Mouse (Mus musculus): ENCODE results near the gene Hbb-bt. TPM values are rescaled to one million over a fixed set of nuclear protein-coding genes. Genes with fewer than 3 reads are reported as not detected.
"Not testable (repeated sequence)": the region's sequence is repeated elsewhere in the genome, so short reads cannot be mapped to it uniquely, and the experiment has no call there.

The Hbb-bt gene
- polyA plus RNA-seq, 1 experiment from 2014 or later, result 303 TPM

DNA sequence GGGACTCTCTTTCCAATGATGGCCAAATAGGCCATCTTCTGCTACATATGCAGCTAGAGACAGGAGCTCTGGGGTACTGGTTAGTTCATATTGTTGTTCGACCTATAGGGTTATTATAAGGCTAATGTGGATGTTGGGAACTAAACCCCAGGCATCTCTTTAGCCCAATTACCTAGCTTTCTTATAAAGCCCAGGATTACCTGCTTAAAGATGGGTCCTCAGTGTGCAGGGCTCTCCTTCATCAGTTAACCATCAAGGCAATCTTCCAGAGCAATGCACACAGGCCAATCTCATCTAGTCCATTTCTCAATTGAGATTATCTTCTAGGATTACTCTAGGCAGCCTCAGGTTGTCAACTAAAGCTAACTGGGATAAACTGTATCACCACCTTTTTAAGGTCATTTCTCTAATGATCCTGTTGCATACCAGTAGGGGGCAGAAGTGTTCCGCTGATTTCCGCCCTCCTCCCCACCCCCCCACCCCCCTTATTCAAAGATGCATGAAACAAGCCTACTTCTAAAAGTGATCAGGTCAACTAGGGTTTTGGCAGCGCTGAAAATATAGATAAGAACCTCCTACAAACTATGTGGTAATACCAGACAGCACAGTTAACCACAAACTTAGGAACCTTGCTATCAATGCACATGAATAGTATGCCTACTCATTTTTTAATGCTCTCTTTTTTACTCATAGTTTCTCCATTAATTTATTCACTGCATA is 21.0 kb downstream of the Hbb-bt start:
- Histone ChIP-seq H3K27ac (no peak overlapping the region), H3K4me1 (no peaks in the 10 kb centered on the region), H3K9me3 (no peaks in the 10 kb centered on the region), H3K36me3 (replicated peaks) (no peaks in the 10 kb centered on the region), H3K4me3 (no peak overlapping the region), H3K27me3 (ENCODE audit: poor library complexity, severe bottlenecking) (no peaks in the 10 kb centered on the region)
- DNase-seq (ENCODE audit: extremely low spot score, low spot score), result no peak
- 21% methylated on average over 4 of the region's 4 CpGs for WGBS

DNA sequence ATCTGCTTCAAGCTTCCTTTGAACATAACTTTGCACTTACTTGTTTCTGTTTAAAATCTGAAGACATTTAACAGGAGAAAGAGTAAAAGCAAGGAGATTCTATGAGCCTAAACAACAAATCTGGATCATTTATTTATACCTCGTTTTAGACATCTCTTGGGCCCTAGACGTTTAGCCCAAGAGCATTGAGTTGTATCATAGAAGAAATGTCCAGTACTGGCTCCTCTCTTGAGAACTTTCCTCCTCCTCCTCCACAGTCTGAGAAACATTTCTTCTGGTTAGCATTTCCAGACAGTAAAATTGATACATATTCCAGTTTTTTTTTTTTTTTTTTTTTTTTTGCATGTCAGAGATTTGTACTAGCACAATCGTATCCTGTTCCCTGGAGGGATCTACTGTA is 22.1 kb downstream of the Hbb-bt start, which contains the start of gene Olfr67:
Gene Olfr67 (minus strand): TSS at position 101 of the 400 bp plus-strand sequence.
- no peaks in the 10 kb centered on the region for H3K36me3 ChIP-seq (replicated peaks)
- no peak within 1 kb of the TSS for H3K4me3 ChIP-seq
- DNase-seq (ENCODE audit: extremely low spot score, low spot score), result no peak
- no peaks in the 10 kb centered on the region for H3K4me1 ChIP-seq
- 87% methylated on average over 3 of the region's 3 CpGs for WGBS
- H3K9me3 ChIP-seq, result no peaks in the 10 kb centered on the region
- H3K27me3 ChIP-seq (ENCODE audit: poor library complexity, severe bottlenecking), result no peaks in the 10 kb centered on the region
- H3K27ac ChIP-seq, result no peak within 1 kb of the TSS

DNA sequence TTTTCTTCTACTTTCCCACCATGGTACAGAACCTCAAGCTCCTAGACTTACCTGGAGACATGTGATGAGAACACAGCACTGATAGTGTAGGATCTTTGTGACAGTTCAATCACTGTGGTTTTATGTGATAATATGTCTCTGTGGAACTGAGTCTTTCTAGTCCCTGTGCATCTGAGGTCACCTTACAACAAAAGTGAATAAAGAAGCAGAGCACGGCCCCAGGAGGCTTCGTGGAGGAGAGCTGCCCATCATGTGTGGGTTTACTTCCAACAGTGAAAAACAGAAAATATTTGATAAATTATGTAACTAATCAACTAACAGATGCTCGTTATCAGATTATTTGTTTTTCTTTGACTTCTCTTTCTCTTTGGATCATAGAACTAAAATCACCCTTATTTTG is 34.2 kb downstream of the Hbb-bt start, which contains the start of gene Olfr68:
Gene Olfr68 (minus strand): TSS at position 101 of the 400 bp plus-strand sequence.
- WGBS, result 81% methylated on average over 3 of the region's 3 CpGs
- H3K27ac ChIP-seq, result no peak within 1 kb of the TSS
- no peak for DNase-seq (ENCODE audit: extremely low spot score, low spot score)

DNA sequence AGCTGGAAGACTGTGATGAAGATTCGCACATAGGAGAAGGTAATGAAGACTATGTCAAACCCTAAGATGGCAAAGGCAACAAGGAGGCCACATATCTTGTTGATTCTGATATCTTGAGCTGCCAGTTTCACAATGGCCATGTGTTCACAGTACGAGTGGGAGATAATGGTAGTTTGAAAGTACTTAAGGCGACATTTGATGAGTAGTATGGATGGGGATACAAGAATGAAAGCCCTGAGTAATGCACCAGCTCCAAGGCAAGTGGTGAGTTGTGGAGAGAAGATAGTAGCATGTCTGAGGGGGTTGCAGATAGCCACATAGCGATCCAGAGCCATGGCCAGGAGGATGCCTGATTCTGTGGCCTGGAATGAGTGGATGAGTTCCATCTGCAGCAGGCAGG is 36.1 kb downstream of the Hbb-bt start:
- not testable (repeated sequence) for DNase-seq (ENCODE audit: extremely low spot score, low spot score)
- 87% methylated on average over 4 of the region's 4 CpGs for WGBS

More for the DNA sequence above, 34.2 kb downstream of the Hbb-bt start, which contains the start of gene Olfr68:
- H3K27me3 ChIP-seq (ENCODE audit: poor library complexity, severe bottlenecking), result no peaks in the 10 kb centered on the region
- no peaks in the 10 kb centered on the region for H3K4me1 ChIP-seq
- H3K4me3 ChIP-seq, result no peak within 1 kb of the TSS
- no peaks in the 10 kb centered on the region for H3K36me3 ChIP-seq (replicated peaks)
- H3K9me3 ChIP-seq, result no peaks in the 10 kb centered on the region

DNA sequence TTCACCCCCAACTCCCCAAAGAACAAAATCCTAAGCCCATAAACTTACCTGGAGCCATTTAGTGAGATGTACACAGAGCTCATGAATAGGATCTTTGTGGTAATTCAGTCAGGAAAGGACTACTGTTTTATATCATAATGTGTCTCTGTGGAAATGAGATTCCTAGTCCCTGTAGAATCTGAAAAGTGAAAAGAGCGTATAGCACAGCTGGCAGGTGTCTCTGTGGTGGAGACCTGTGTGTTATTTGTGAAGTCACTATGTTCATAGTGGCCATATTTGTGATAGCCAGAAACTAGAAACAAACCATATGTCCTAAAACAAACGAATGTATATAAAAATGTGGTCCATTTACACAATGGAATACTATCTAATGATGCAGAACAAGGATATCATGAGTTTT is 42.3 kb downstream of the Hbb-bt start, which contains the start of gene Olfr69:
Gene Olfr69 (minus strand): TSS at position 101 of the 400 bp plus-strand sequence.
- Histone ChIP-seq H3K36me3 (replicated peaks) (no peaks in the 10 kb centered on the region), H3K4me1 (no peaks in the 10 kb centered on the region), H3K27ac (no peak within 1 kb of the TSS), H3K9me3 (no peaks in the 10 kb centered on the region), H3K27me3 (ENCODE audit: poor library complexity, severe bottlenecking) (no peaks in the 10 kb centered on the region), H3K4me3 (no peak within 1 kb of the TSS)
- WGBS, result 79% methylated on average over 2 of the region's 2 CpGs
- DNase-seq (ENCODE audit: extremely low spot score, low spot score), result no peak

More for the DNA sequence above, 36.1 kb downstream of the Hbb-bt start:
- not testable (repeated sequence) for H3K36me3 ChIP-seq (replicated peaks); H3K4me1 ChIP-seq; H3K27me3 ChIP-seq (ENCODE audit: poor library complexity, severe bottlenecking); H3K27ac ChIP-seq; H3K4me3 ChIP-seq; H3K9me3 ChIP-seq

DNA sequence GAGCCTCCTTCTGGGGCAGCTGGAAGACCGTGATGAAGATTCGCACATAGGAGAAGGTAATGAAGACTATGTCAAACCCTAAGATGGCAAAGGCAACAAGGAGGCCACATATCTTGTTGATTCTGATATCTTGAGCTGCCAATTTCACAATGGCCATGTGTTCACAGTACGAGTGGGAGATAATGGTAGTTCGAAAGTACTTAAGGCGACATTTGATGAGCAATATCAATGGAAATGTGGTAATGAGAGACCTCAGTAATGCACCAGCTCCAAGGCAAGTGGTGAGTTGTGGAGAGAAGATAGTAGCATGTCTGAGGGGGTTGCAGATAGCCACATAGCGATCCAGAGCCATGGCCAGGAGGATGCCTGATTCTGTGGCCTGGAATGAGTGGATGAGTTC is 46.1 kb downstream of the Hbb-bt start:
- not testable (repeated sequence) for H3K9me3 ChIP-seq; H3K36me3 ChIP-seq (replicated peaks); DNase-seq (ENCODE audit: extremely low spot score, low spot score); H3K27ac ChIP-seq; H3K27me3 ChIP-seq (ENCODE audit: poor library complexity, severe bottlenecking); H3K4me3 ChIP-seq; H3K4me1 ChIP-seq
- WGBS, result 92% methylated on average over 6 of the region's 6 CpGs

Other genes with a start within 250 kb of the Hbb-bt start
- gene Olfr616, start 244.9 kb downstream of the Hbb-bt start, polyA plus RNA-seq (2016; fragmentation: Nextera tagmentation; extraction: Ambion mirVana), result not detected in 2 replicates
- not detected in 2 replicates for gene Olfr617, start 240.9 kb downstream of the Hbb-bt start, polyA plus RNA-seq (2016; fragmentation: Nextera tagmentation; extraction: Ambion mirVana)
- gene Olfr618, start 223.9 kb downstream of the Hbb-bt start, polyA plus RNA-seq (2016; fragmentation: Nextera tagmentation; extraction: Ambion mirVana), result not detected in 2 replicates
- not detected in 2 replicates for gene Olfr619, start 213.4 kb downstream of the Hbb-bt start, polyA plus RNA-seq (2016; fragmentation: Nextera tagmentation; extraction: Ambion mirVana)
- gene Olfr620, start 201.5 kb downstream of the Hbb-bt start, polyA plus RNA-seq (2016; fragmentation: Nextera tagmentation; extraction: Ambion mirVana), result not detected in 2 replicates
- gene Olfr622, start 171.3 kb downstream of the Hbb-bt start, polyA plus RNA-seq (2016; fragmentation: Nextera tagmentation; extraction: Ambion mirVana), result not detected in 2 replicates
- not detected in 2 replicates for gene Olfr623, start 150.3 kb downstream of the Hbb-bt start, polyA plus RNA-seq (2016; fragmentation: Nextera tagmentation; extraction: Ambion mirVana)
- gene Olfr624, start 142.8 kb downstream of the Hbb-bt start, polyA plus RNA-seq (2016; fragmentation: Nextera tagmentation; extraction: Ambion mirVana), result 0.04 TPM in 2 replicates
- not detected in 2 replicates for gene Olfr625-ps1, start 131.3 kb downstream of the Hbb-bt start, polyA plus RNA-seq (2016; fragmentation: Nextera tagmentation; extraction: Ambion mirVana)
- not detected in 2 replicates for gene Olfr243, start 99.3 kb downstream of the Hbb-bt start, polyA plus RNA-seq (2016; fragmentation: Nextera tagmentation; extraction: Ambion mirVana)
- gene Olfr628, start 83.6 kb downstream of the Hbb-bt start, polyA plus RNA-seq (2016; fragmentation: Nextera tagmentation; extraction: Ambion mirVana), result not detected in 2 replicates
- not detected in 2 replicates for gene Olfr629, start 69.1 kb downstream of the Hbb-bt start, polyA plus RNA-seq (2016; fragmentation: Nextera tagmentation; extraction: Ambion mirVana)
- not detected in 2 replicates for gene Olfr630, start 56.7 kb downstream of the Hbb-bt start, polyA plus RNA-seq (2016; fragmentation: Nextera tagmentation; extraction: Ambion mirVana)
- gene Olfr69, start 42.4 kb downstream of the Hbb-bt start, polyA plus RNA-seq (2016; fragmentation: Nextera tagmentation; extraction: Ambion mirVana), result not detected in 2 replicates
- gene Olfr68, start 34.3 kb downstream of the Hbb-bt start, polyA plus RNA-seq (2016; fragmentation: Nextera tagmentation; extraction: Ambion mirVana), result not detected in 2 replicates
- gene Olfr67, start 22.2 kb downstream of the Hbb-bt start, polyA plus RNA-seq (2016; fragmentation: Nextera tagmentation; extraction: Ambion mirVana), result not detected in 2 replicates
- 80.0 and 102 TPM in 2 replicates for gene Hbb-bs, start 14.1 kb upstream of the Hbb-bt start, polyA plus RNA-seq (2016; fragmentation: Nextera tagmentation; extraction: Ambion mirVana)
- gene Hbb-bh2, start 26.5 kb upstream of the Hbb-bt start, polyA plus RNA-seq (2016; fragmentation: Nextera tagmentation; extraction: Ambion mirVana), result 0.37 and 0.52 TPM in 2 replicates
- gene Hbb-bh1, start 29.2 kb upstream of the Hbb-bt start, polyA plus RNA-seq (2016; fragmentation: Nextera tagmentation; extraction: Ambion mirVana), result 4,104 and 5,437 TPM in 2 replicates
- 8,184 and 11,241 TPM in 2 replicates for gene Hbb-y, start 39.2 kb upstream of the Hbb-bt start, polyA plus RNA-seq (2016; fragmentation: Nextera tagmentation; extraction: Ambion mirVana)
- not detected in 2 replicates for gene Olfr66, start 72.3 kb upstream of the Hbb-bt start, polyA plus RNA-seq (2016; fragmentation: Nextera tagmentation; extraction: Ambion mirVana)
- not detected in 2 replicates for gene Olfr64, start 80.5 kb upstream of the Hbb-bt start, polyA plus RNA-seq (2016; fragmentation: Nextera tagmentation; extraction: Ambion mirVana)
- not detected in 2 replicates for gene Olfr65, start 89.5 kb upstream of the Hbb-bt start, polyA plus RNA-seq (2016; fragmentation: Nextera tagmentation; extraction: Ambion mirVana)
- not detected in 2 replicates for gene Olfr631, start 114.8 kb upstream of the Hbb-bt start, polyA plus RNA-seq (2016; fragmentation: Nextera tagmentation; extraction: Ambion mirVana)
- gene Olfr632, start 120.4 kb upstream of the Hbb-bt start, polyA plus RNA-seq (2016; fragmentation: Nextera tagmentation; extraction: Ambion mirVana), result not detected in 2 replicates
- gene Olfr633, start 130.4 kb upstream of the Hbb-bt start, polyA plus RNA-seq (2016; fragmentation: Nextera tagmentation; extraction: Ambion mirVana), result not detected in 2 replicates
- 0.02 TPM in 1 of 2 replicates, not detected in the other for gene Olfr635, start 157.2 kb upstream of the Hbb-bt start, polyA plus RNA-seq (2016; fragmentation: Nextera tagmentation; extraction: Ambion mirVana)
- gene Olfr638, start 184.8 kb upstream of the Hbb-bt start, polyA plus RNA-seq (2016; fragmentation: Nextera tagmentation; extraction: Ambion mirVana), result not detected in 2 replicates
- gene Olfr639, start 203.3 kb upstream of the Hbb-bt start, polyA plus RNA-seq (2016; fragmentation: Nextera tagmentation; extraction: Ambion mirVana), result 0.02 TPM in 1 of 2 replicates, not detected in the other
- gene Olfr640, start 211.6 kb upstream of the Hbb-bt start, polyA plus RNA-seq (2016; fragmentation: Nextera tagmentation; extraction: Ambion mirVana), result not detected in 2 replicates
- not detected in 2 replicates for gene Olfr641, start 221.4 kb upstream of the Hbb-bt start, polyA plus RNA-seq (2016; fragmentation: Nextera tagmentation; extraction: Ambion mirVana)
- not detected in 2 replicates for gene Olfr642, start 238.7 kb upstream of the Hbb-bt start, polyA plus RNA-seq (2016; fragmentation: Nextera tagmentation; extraction: Ambion mirVana)
- gene 4930516K23Rik, start 247.4 kb upstream of the Hbb-bt start, polyA plus RNA-seq (2016; fragmentation: Nextera tagmentation; extraction: Ambion mirVana), result not detected in 2 replicates